Mouse (Mus musculus) lung, postnatal 10 days (tissue): ENCODE measurements at regions not wholly inside any gene's neighbourhood (a gene's known extent, or its start where the extent isn't known, plus 50 kb on each side); places are given as distances from the start of the nearest gene placed in this dataset.

Experiments used
- DNase-seq: peaks from one replicate; pipeline ENCODE4 v3.0.0; 2021

GRCm38 (mm10) chr16:29706996-29707395 is 127.9 kb downstream of the Opa1 start:
- no peak for DNase-seq

DNA sequence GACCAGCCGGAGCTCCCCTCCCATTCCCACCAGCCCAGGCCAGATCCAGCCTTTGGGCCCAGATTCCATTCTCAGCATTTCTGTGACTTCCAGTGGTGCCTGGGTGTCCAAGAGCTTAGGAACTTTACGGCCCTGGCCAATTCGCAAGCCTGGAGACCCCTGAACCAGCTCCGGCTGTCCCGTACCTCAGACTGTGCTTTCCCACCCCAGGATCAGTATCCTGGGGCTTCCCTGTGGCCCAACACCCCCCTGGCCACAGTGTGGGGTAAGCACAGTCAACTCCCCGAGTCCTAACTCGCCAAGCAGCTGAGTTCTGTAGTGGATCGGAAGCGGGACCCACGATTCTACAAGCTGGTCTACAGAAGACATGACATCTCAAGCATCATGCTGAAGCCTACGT is 128.5 kb downstream of the Opa1 start:
- DNase-seq, result no peak

- peak; percentile 75 for DNase-seq
Observed at GRCm38 (mm10) chr16:29709072-29709471, 129.9 kb downstream of the Opa1 start.

GRCm38 (mm10) chr16:29711386-29711785 is 132.3 kb downstream of the Opa1 start:
- no peak for DNase-seq

GRCm38 (mm10) chr16:29711912-29712681 is 133.0 kb downstream of the Opa1 start:
- no peak for DNase-seq

GRCm38 (mm10) chr16:29714612-29715127 is 135.5 kb downstream of the Opa1 start:
- DNase-seq, result peak; percentile 82

DNA sequence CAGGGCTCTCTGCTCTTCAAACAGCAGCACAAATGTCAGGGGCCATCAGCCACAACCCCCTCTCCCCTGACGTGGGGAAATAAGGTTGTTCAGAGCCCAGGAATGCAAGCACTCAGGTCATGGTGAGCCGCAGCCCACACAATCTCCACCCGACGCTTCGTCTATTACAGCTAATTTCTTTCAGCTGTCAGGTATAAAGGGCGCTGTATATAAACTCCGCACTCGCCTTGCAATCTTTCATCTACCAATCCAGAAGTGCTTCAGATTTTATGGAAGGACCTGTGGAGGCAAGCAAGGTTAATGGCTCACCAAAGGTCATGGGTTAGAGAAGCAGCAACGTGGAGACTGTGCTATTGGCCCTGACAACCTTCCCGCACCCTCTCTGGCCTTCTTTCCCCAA is 139.8 kb downstream of the Opa1 start:
- no peak for DNase-seq

- DNase-seq, result no peak
Observed at GRCm38 (mm10) chr16:29719571-29720451, 140.7 kb downstream of the Opa1 start.

GRCm38 (mm10) chr16:29725153-29725552 is 146.0 kb downstream of the Opa1 start:
- no peak for DNase-seq

- DNase-seq, result no peak
Observed at GRCm38 (mm10) chr16:29725563-29725962, 146.4 kb downstream of the Opa1 start.

- no peak for DNase-seq
Observed at GRCm38 (mm10) chr16:29727397-29727796, 148.3 kb downstream of the Opa1 start.

GRCm38 (mm10) chr16:29728769-29729481 is 149.8 kb downstream of the Opa1 start:
- peak; percentile 87 for DNase-seq

- no peak for DNase-seq
Observed at GRCm38 (mm10) chr16:29730010-29730409, 150.9 kb downstream of the Opa1 start.

GRCm38 (mm10) chr16:29732889-29733288 is 153.8 kb downstream of the Opa1 start:
- no peak for DNase-seq

GRCm38 (mm10) chr16:29733847-29734246 is 154.7 kb downstream of the Opa1 start:
- DNase-seq, result no peak

DNA sequence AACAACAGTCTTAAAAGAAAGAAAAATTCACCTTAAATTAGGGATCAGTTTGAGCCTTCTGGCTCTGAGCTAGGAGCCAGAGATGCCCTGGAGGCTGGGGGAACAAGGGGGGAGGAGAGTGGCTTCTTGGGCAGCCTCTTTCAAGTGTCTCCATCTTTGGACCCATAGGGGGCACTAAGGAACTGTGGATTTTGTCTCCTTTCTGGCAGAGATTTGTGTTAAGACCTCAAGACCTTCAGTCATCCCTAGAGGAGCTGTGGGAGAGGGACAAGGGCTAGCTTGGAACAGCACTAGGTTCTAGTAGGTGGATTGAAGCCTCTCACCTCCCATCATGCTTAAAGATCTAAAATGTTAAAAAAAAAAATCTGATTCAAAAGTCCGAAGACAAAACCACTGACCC is 155.2 kb downstream of the Opa1 start:
- DNase-seq, result peak; percentile 89

- peak; percentile 66 for DNase-seq
Observed at GRCm38 (mm10) chr16:29734738-29735250, 155.7 kb downstream of the Opa1 start.

GRCm38 (mm10) chr16:29735371-29736008 is 156.4 kb downstream of the Opa1 start:
- peak; percentile 40 for DNase-seq

- peak; percentile 45 for DNase-seq
Observed at GRCm38 (mm10) chr16:29736211-29736610, 157.1 kb downstream of the Opa1 start.

DNA sequence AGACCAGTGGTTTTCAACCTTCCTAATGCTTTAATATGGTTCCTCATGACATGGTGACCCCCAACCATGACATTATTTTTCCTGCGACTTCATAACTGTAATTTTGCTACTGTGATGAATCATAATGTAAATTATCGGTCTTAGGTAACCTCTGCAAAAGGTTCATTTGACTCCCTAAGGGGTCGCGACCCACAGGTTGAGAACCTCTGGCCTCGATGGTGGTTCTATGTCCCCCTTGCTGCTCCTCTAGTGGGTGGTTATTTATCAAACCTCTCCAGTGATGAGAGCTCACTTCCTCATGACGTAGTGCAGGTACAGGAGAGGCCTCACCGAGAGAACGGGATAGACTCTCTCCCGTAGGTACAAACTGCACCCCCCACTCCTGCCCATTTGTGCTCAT is 158.9 kb downstream of the Opa1 start:
- DNase-seq, result no peak

GRCm38 (mm10) chr16:29742497-29743230 is 163.5 kb downstream of the Opa1 start:
- no peak for DNase-seq

DNA sequence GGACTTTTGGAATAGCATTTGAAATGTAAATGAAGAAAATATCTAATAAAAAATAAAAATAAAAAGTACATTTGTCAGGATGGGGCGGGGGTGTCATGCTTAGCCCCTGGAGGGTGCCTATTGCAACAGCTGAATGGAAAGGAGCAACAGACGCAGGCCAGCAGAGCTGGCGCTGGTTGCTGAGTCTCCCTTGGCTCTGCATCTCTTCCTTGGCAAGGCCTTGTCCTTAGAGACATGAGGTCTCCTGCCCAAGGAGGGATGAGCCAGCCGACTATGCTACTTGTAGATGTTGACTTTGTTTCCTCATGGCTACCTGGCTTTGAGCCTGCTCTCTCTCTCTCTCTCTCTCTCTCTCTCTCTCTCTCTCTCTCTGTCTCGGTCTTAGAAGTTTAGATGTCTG is 166.4 kb downstream of the Opa1 start:
- DNase-seq, result no peak
